Mouse (Mus musculus) neural tube, embryonic 15.5 days (tissue): ENCODE results near the gene Eri3. TPM values are rescaled to one million over a fixed set of nuclear protein-coding genes. Genes with fewer than 3 reads are reported as not detected.
A peak's percentile ranks its signal among the peaks of the same experiment; 100 is the strongest.

Experiments
- ATAC-seq: fragments of 200-750 bp; cut with Nextera tagmentation; 2 replicates; pipeline ENCODE4 v1.8.0; 2017; ENCODE audit warnings: mild to moderate bottlenecking, moderate TSS enrichment, moderate library complexity; ENCODE audit not compliant: low FRiP score
- H3K27ac ChIP-seq: fragments of 300-500 bp; sonication (generic); replicated peaks from 2 replicates; pipeline ENCODE4 v1.5.1; 2015; ENCODE audit warnings: mild to moderate bottlenecking, inconsistent platforms
- H3K27me3 ChIP-seq: fragments of 300-500 bp; sonication (generic); replicated peaks from 2 replicates; pipeline ENCODE4 v1.6.1; 2015; ENCODE audit warnings: inconsistent platforms
- H3K36me3 ChIP-seq: fragments of 300-500 bp; sonication (generic); 2 replicates; pipeline ENCODE4 v1.6.1; 2015; ENCODE audit warnings: inconsistent platforms
- H3K4me1 ChIP-seq: fragments of 300-500 bp; sonication (generic); 2 replicates; pipeline ENCODE4 v1.6.1; 2015; ENCODE audit warnings: inconsistent platforms
- H3K4me2 ChIP-seq: fragments of 300-500 bp; sonication (generic); 2 replicates; pipeline ENCODE4 v1.6.1; 2015; ENCODE audit warnings: inconsistent platforms, mild to moderate bottlenecking, moderate library complexity
- H3K4me3 ChIP-seq: fragments of 300-500 bp; sonication (generic); replicated peaks from 2 replicates; pipeline ENCODE4 v1.5.1; 2015; ENCODE audit warnings: mild to moderate bottlenecking, inconsistent platforms
- H3K9ac ChIP-seq: fragments of 300-500 bp; sonication (generic); replicated peaks from 2 replicates; pipeline ENCODE4 v1.6.1; 2015; ENCODE audit warnings: mild to moderate bottlenecking, inconsistent platforms
- H3K9me3 ChIP-seq: fragments of 300-500 bp; sonication (generic); replicated peaks from 2 replicates; pipeline ENCODE4 v1.6.1; 2016; ENCODE audit warnings: inconsistent platforms
- WGBS: fragments of 180-500 bp; shearing (Covaris S2); methylation state at CpG from one replicate; pipeline ENCODE4 v1.1.7; 2015; ENCODE audit warnings: mixed read lengths; 5-methylcytosine and 5-hydroxymethylcytosine counted together
- polyA plus RNA-seq: library from polyadenylated mRNA; unstranded; fragments of >200 nt; fragmentation: Nextera tagmentation; extraction: Ambion mirVana; gene quantifications from 2 replicates; pipeline ENCODE4 v1.2.1, GENCODE M21; 2015

The Eri3 gene
- polyA plus RNA-seq, 1 experiment from 2014 or later, result 244 TPM

- 37% methylated on average over 9 of the region's 9 CpGs for whole genome bisulfite sequencing
- Histone ChIP-seq H3K4me2 (no peak overlapping the region), H3K36me3 (peaks cover 8% of the 10 kb centered on the region; the same call in 1 of the 2 replicates), H3K9ac (no peak overlapping the region), H3K4me1 (peaks cover 37% of the 10 kb centered on the region), H3K4me3 (no peak overlapping the region), H3K27ac (peak overlapping the region; percentile 45), H3K9me3 (no peaks in the 10 kb centered on the region), H3K27me3 (no peaks in the 10 kb centered on the region)
- 0 out of 2 replicates have a peak, but pooled peaks have one; percentile 23 for ATAC-seq
These were observed 58.1 kb downstream of the Eri3 start for GRCm38 (mm10) chr4:117608265-117608664.

GRCm38 (mm10) chr4:117609371-117610039 lies 59.3 kb downstream of the Eri3 start:
- no peak overlapping the region for H3K27ac ChIP-seq

GRCm38 (mm10) chr4:117611385-117611784 lies 61.2 kb downstream of the Eri3 start:
- Histone ChIP-seq H3K4me1 (peaks cover 15% of the 10 kb centered on the region), H3K9me3 (no peaks in the 10 kb centered on the region), H3K4me3 (no peak overlapping the region), H3K27me3 (no peaks in the 10 kb centered on the region), H3K27ac (no peak overlapping the region), H3K9ac (no peak overlapping the region), H3K36me3 (peaks cover 31% of the 10 kb centered on the region), H3K4me2 (no peak overlapping the region)
- no peak for ATAC-seq
- WGBS, result 37% methylated on average over 4 of the region's 4 CpGs

More at GRCm38 (mm10) chr4:117609371-117610039, 59.3 kb downstream of the Eri3 start:
- Histone ChIP-seq H3K9ac (no peak overlapping the region), H3K4me3 (no peak overlapping the region), H3K4me1 (peaks cover 34% of the 10 kb centered on the region), H3K4me2 (no peak overlapping the region), H3K36me3 (peaks cover 15% of the 10 kb centered on the region), H3K9me3 (no peaks in the 10 kb centered on the region), H3K27me3 (no peaks in the 10 kb centered on the region)
- 48% methylated on average over 7 of the region's 7 CpGs for WGBS
- ATAC-seq, result no peak

GRCm38 (mm10) chr4:117611814-117612213 lies 61.6 kb downstream of the Eri3 start:
- Histone ChIP-seq H3K9ac (no peak overlapping the region), H3K36me3 (peaks cover 34% of the 10 kb centered on the region), H3K27ac (no peak overlapping the region), H3K27me3 (no peaks in the 10 kb centered on the region), H3K4me3 (no peak overlapping the region), H3K4me1 (peaks cover 14% of the 10 kb centered on the region), H3K9me3 (no peaks in the 10 kb centered on the region), H3K4me2 (no peak overlapping the region)
- WGBS, result 32% methylated on average over 2 of the region's 2 CpGs
- no peak for ATAC-seq

- H3K9ac ChIP-seq, result no peak overlapping the region
- no peak overlapping the region for H3K4me3 ChIP-seq
- H3K27ac ChIP-seq, result no peak overlapping the region
- peaks cover 37% of the 10 kb centered on the region for H3K36me3 ChIP-seq
- H3K4me2 ChIP-seq, result no peak overlapping the region
- H3K27me3 ChIP-seq, result no peaks in the 10 kb centered on the region
- peaks cover 14% of the 10 kb centered on the region for H3K4me1 ChIP-seq
- ATAC-seq, result no peak
- 99% methylated on average over 5 of the region's 5 CpGs for WGBS
- no peaks in the 10 kb centered on the region for H3K9me3 ChIP-seq
These were observed 62.5 kb downstream of the Eri3 start for GRCm38 (mm10) chr4:117612713-117613112.

- H3K36me3 ChIP-seq, result peaks cover 37% of the 10 kb centered on the region
- WGBS, result 85% methylated on average over 4 of the region's 4 CpGs
These were observed 63.1 kb downstream of the Eri3 start for GRCm38 (mm10) chr4:117613153-117613773.

GRCm38 (mm10) chr4:117616600-117616999 lies 66.4 kb downstream of the Eri3 start:
- Histone ChIP-seq H3K9ac (no peak overlapping the region), H3K4me1 (no peaks in the 10 kb centered on the region), H3K27me3 (no peaks in the 10 kb centered on the region), H3K4me2 (no peak overlapping the region), H3K27ac (no peak overlapping the region), H3K4me3 (no peak overlapping the region), H3K9me3 (no peaks in the 10 kb centered on the region), H3K36me3 (peaks cover 40% of the 10 kb centered on the region)
- WGBS, result 92% methylated on average over 4 of the region's 4 CpGs
- ATAC-seq, result no peak

More at GRCm38 (mm10) chr4:117613153-117613773, 63.1 kb downstream of the Eri3 start:
- Histone ChIP-seq H3K4me3 (no peak overlapping the region), H3K9me3 (no peaks in the 10 kb centered on the region), H3K9ac (no peak overlapping the region), H3K4me2 (no peak overlapping the region), H3K27me3 (no peaks in the 10 kb centered on the region), H3K4me1 (peaks cover 11% of the 10 kb centered on the region), H3K27ac (no peak overlapping the region)
- no peak for ATAC-seq

- no peak overlapping the region for H3K27ac ChIP-seq
- H3K4me2 ChIP-seq, result no peak overlapping the region
- H3K9ac ChIP-seq, result no peak overlapping the region
- WGBS, result 89% methylated on average over 5 of the region's 5 CpGs
- H3K4me1 ChIP-seq, result peaks cover 10% of the 10 kb centered on the region; the same call in 1 of the 2 replicates
- no peak overlapping the region for H3K4me3 ChIP-seq
- 0 out of 2 replicates have a peak, but pooled peaks cover 5% of the 10 kb centered on the region for H3K36me3 ChIP-seq
- no peaks in the 10 kb centered on the region for H3K27me3 ChIP-seq
- H3K9me3 ChIP-seq, result no peaks in the 10 kb centered on the region
- ATAC-seq, result no peak
These were observed 72.1 kb downstream of the Eri3 start for GRCm38 (mm10) chr4:117622270-117622669.

- Histone ChIP-seq H3K4me3 (no peak overlapping the region), H3K9ac (no peak overlapping the region), H3K9me3 (no peaks in the 10 kb centered on the region), H3K27me3 (no peaks in the 10 kb centered on the region), H3K36me3 (0 out of 2 replicates have a peak, but pooled peaks cover 5% of the 10 kb centered on the region), H3K27ac (no peak overlapping the region), H3K4me1 (peaks cover 10% of the 10 kb centered on the region; the same call in 1 of the 2 replicates), H3K4me2 (no peak overlapping the region)
- no peak for ATAC-seq
- 71% methylated on average over 2 of the region's 2 CpGs for WGBS
These were observed 72.9 kb downstream of the Eri3 start for GRCm38 (mm10) chr4:117623025-117623424.

- no peak overlapping the region for H3K27ac ChIP-seq
- peaks cover 21% of the 10 kb centered on the region for H3K4me1 ChIP-seq
- ATAC-seq, result no peak
- no peak overlapping the region for H3K4me3 ChIP-seq
- no peak overlapping the region for H3K9ac ChIP-seq
- no peaks in the 10 kb centered on the region for H3K9me3 ChIP-seq
- H3K27me3 ChIP-seq, result no peaks in the 10 kb centered on the region
- 68% methylated on average over 5 of the region's 5 CpGs for WGBS
- 0 out of 2 replicates have a peak, but pooled peaks cover 5% of the 10 kb centered on the region for H3K36me3 ChIP-seq
- no peak overlapping the region for H3K4me2 ChIP-seq
These were observed 74.5 kb downstream of the Eri3 start for GRCm38 (mm10) chr4:117624660-117625059.

- Histone ChIP-seq H3K4me3 (no peak overlapping the region), H3K9ac (no peak overlapping the region), H3K4me1 (peaks cover 36% of the 10 kb centered on the region), H3K4me2 (no peak overlapping the region), H3K27me3 (no peaks in the 10 kb centered on the region), H3K36me3 (no peaks in the 10 kb centered on the region), H3K9me3 (no peaks in the 10 kb centered on the region), H3K27ac (no peak overlapping the region)
- no peak for ATAC-seq
- WGBS, result 52% methylated on average over 1 of the region's 1 CpGs
These were observed 78.3 kb downstream of the Eri3 start for GRCm38 (mm10) chr4:117628464-117628863.
